Mouse (Mus musculus) kidney, embryonic 14.5 days (tissue): ENCODE measurements around the gene Uqcr10. TPM values are rescaled to one million over a fixed set of nuclear protein-coding genes. Genes with fewer than 3 reads are reported as not detected.

Source experiments
- ATAC-seq: fragments of 200-750 bp; cut with Nextera tagmentation; 2 replicates; pipeline ENCODE4 v1.8.0; 2017; ENCODE audit warnings: moderate number of reproducible peaks, mild to moderate bottlenecking, moderate TSS enrichment, moderate library complexity; ENCODE audit not compliant: low FRiP score, low TSS enrichment
- H3K27ac ChIP-seq: fragments of 300-500 bp; sonication (generic); 2 replicates; pipeline ENCODE4 v1.5.1; 2014; ENCODE audit warnings: low read depth, mild to moderate bottlenecking, low read length, moderate library complexity, mixed read lengths
- H3K27me3 ChIP-seq: fragments of 300-500 bp; sonication (generic); 2 replicates; pipeline ENCODE4 v1.6.1; 2014; ENCODE audit warnings: mild to moderate bottlenecking, low read length; ENCODE audit not compliant: control insufficient read depth, insufficient read depth
- H3K36me3 ChIP-seq: fragments of 300-500 bp; sonication (generic); 2 replicates; pipeline ENCODE4 v1.6.1; 2014; ENCODE audit warnings: low read length, mixed read lengths; ENCODE audit not compliant: control insufficient read depth, insufficient read depth
- H3K4me1 ChIP-seq: fragments of 300-500 bp; sonication (generic); 2 replicates; pipeline ENCODE4 v1.6.1; 2014; ENCODE audit warnings: low read length, mixed read lengths; ENCODE audit not compliant: control insufficient read depth, insufficient read depth
- H3K4me2 ChIP-seq: fragments of 300-500 bp; sonication (generic); replicated peaks from 2 replicates; pipeline ENCODE4 v1.6.1; 2014; ENCODE audit warnings: low read depth, mild to moderate bottlenecking, low read length
- H3K4me3 ChIP-seq: fragments of 300-500 bp; sonication (generic); 2 replicates; pipeline ENCODE4 v1.5.1; 2014; ENCODE audit warnings: mild to moderate bottlenecking, low read length
- H3K9ac ChIP-seq: fragments of 300-500 bp; sonication (generic); 2 replicates; pipeline ENCODE4 v1.6.1; 2014; ENCODE audit warnings: low read depth, mild to moderate bottlenecking, low read length, moderate library complexity
- H3K9me3 ChIP-seq: fragments of 300-500 bp; sonication (generic); 2 replicates; pipeline ENCODE4 v1.6.1; 2016; ENCODE audit warnings: low read length; ENCODE audit not compliant: control insufficient read depth
- WGBS: fragments of 180-500 bp; shearing (Covaris S2); extraction: QIAGEN DNeasy Blood & Tissue Kit; methylation state at CpG from one replicate; pipeline ENCODE4 v1.1.7; 2014; 5-methylcytosine and 5-hydroxymethylcytosine counted together
- polyA plus RNA-seq: library from polyadenylated mRNA; unstranded; fragments of >200 nt; fragmentation: Nextera tagmentation; extraction: Ambion mirVana; gene quantifications from 2 replicates; pipeline ENCODE4 v1.2.1, GENCODE M21; 2014

Uqcr10 gene
- 800 and 1,083 TPM in 2 replicates for polyA plus RNA-seq

- H3K27me3 ChIP-seq, result no peaks in the 10 kb centered on the region
- peak within 1 kb of the TSS; percentile 33; the same call in 1 of the 2 replicates for H3K27ac ChIP-seq
- peaks cover 12% of the 10 kb centered on the region for H3K36me3 ChIP-seq
- peak within 1 kb of the TSS; percentile 68 for H3K4me3 ChIP-seq
- ATAC-seq, result peak; percentile 96
- peak within 1 kb of the TSS; percentile 66 for H3K4me2 ChIP-seq
- peaks cover 5% of the 10 kb centered on the region; the same call in 1 of the 2 replicates for H3K4me1 ChIP-seq
- H3K9me3 ChIP-seq, result no peaks in the 10 kb centered on the region
- peak within 1 kb of the TSS; percentile 67 for H3K9ac ChIP-seq
- WGBS, result under 1% methylated on average over 47 of the region's 47 CpGs
Observed at GRCm38 (mm10) chr11:4704072-4704964, at the start of gene Uqcr10, which contains the start of gene Zmat5. Gene Uqcr10, minus strand, starts transcription at chr11:4704342. Gene Zmat5, plus strand, starts transcription at chr11:4704678.

GRCm38 (mm10) chr11:4752836-4753235, 48.7 kb upstream of the Uqcr10 start:
- Histone ChIP-seq H3K4me1 (no peaks in the 10 kb centered on the region), H3K9me3 (peaks cover 5% of the 10 kb centered on the region; the same call in 1 of the 2 replicates), H3K27ac (no peak overlapping the region), H3K4me3 (no peak overlapping the region), H3K9ac (no peak overlapping the region), H3K36me3 (no peaks in the 10 kb centered on the region), H3K27me3 (peaks cover 22% of the 10 kb centered on the region), H3K4me2 (no peak overlapping the region)
- ATAC-seq, result no peak
- 20% methylated on average over 10 of the region's 10 CpGs for WGBS

GRCm38 (mm10) chr11:4750263-4750662, 46.1 kb upstream of the Uqcr10 start:
- no peak overlapping the region for H3K4me3 ChIP-seq
- H3K9ac ChIP-seq, result no peak overlapping the region
- no peak overlapping the region for H3K27ac ChIP-seq
- no peak overlapping the region for H3K4me2 ChIP-seq
- peaks cover 48% of the 10 kb centered on the region for H3K27me3 ChIP-seq
- ATAC-seq, result no peak
- 4% methylated on average over 9 of the region's 9 CpGs for WGBS
- H3K36me3 ChIP-seq, result no peaks in the 10 kb centered on the region
- H3K9me3 ChIP-seq, result peaks cover 5% of the 10 kb centered on the region; the same call in 1 of the 2 replicates
- H3K4me1 ChIP-seq, result peaks cover 10% of the 10 kb centered on the region; the same call in 1 of the 2 replicates

GRCm38 (mm10) chr11:4747285-4747684, 43.1 kb upstream of the Uqcr10 start:
- no peak overlapping the region for H3K27ac ChIP-seq
- H3K4me2 ChIP-seq, result peak overlapping the region; percentile 98
- no peaks in the 10 kb centered on the region for H3K9me3 ChIP-seq
- WGBS, result under 1% methylated on average over 11 of the region's 12 CpGs
- H3K4me3 ChIP-seq, result peak overlapping the region; percentile 49
- peaks cover 69% of the 10 kb centered on the region for H3K27me3 ChIP-seq
- peaks cover 10% of the 10 kb centered on the region; the same call in 1 of the 2 replicates for H3K4me1 ChIP-seq
- ATAC-seq, result no peak
- H3K36me3 ChIP-seq, result no peaks in the 10 kb centered on the region
- no peak overlapping the region for H3K9ac ChIP-seq

GRCm38 (mm10) chr11:4746733-4747132, 42.6 kb upstream of the Uqcr10 start, which contains the start of gene Cabp7:
Gene Cabp7, minus strand, starts transcription at chr11:4746778.
- H3K27me3 ChIP-seq, result peaks cover 69% of the 10 kb centered on the region
- peaks cover 10% of the 10 kb centered on the region; the same call in 1 of the 2 replicates for H3K4me1 ChIP-seq
- H3K27ac ChIP-seq, result no peak within 1 kb of the TSS
- H3K9ac ChIP-seq, result peak within 1 kb of the TSS; percentile 12
- H3K4me2 ChIP-seq, result peak within 1 kb of the TSS; percentile 98
- H3K4me3 ChIP-seq, result peak within 1 kb of the TSS; percentile 49
- no peaks in the 10 kb centered on the region for H3K9me3 ChIP-seq
- no peaks in the 10 kb centered on the region for H3K36me3 ChIP-seq
- ATAC-seq, result no peak
- under 1% methylated on average over 15 of the region's 73 CpGs for WGBS

GRCm38 (mm10) chr11:4745969-4746368, 41.8 kb upstream of the Uqcr10 start:
- Histone ChIP-seq H3K9ac (no peak overlapping the region; the same call in 1 of the 2 replicates), H3K36me3 (no peaks in the 10 kb centered on the region), H3K27ac (no peak overlapping the region), H3K4me3 (peak overlapping the region; percentile 49), H3K9me3 (no peaks in the 10 kb centered on the region), H3K27me3 (peaks cover 69% of the 10 kb centered on the region), H3K4me2 (peak overlapping the region; percentile 98), H3K4me1 (peaks cover 10% of the 10 kb centered on the region; the same call in 1 of the 2 replicates)
- under 1% methylated on average over 31 of the region's 39 CpGs for WGBS
- no peak for ATAC-seq

- peaks cover 10% of the 10 kb centered on the region; the same call in 1 of the 2 replicates for H3K4me1 ChIP-seq
- WGBS, result 69% methylated on average over 6 of the region's 6 CpGs
- H3K27me3 ChIP-seq, result peaks cover 66% of the 10 kb centered on the region
- H3K4me3 ChIP-seq, result no peak overlapping the region
- H3K9me3 ChIP-seq, result no peaks in the 10 kb centered on the region
- no peak for ATAC-seq
- no peak overlapping the region for H3K9ac ChIP-seq
- H3K27ac ChIP-seq, result no peak overlapping the region
- H3K4me2 ChIP-seq, result no peak overlapping the region
- no peaks in the 10 kb centered on the region for H3K36me3 ChIP-seq
Observed at GRCm38 (mm10) chr11:4744691-4745090, 40.5 kb upstream of the Uqcr10 start.

GRCm38 (mm10) chr11:4740785-4741184, 36.6 kb upstream of the Uqcr10 start:
- WGBS, result 42% methylated on average over 5 of the region's 5 CpGs
- 0 out of 2 replicates have a peak, but pooled peaks cover under 1% of the 10 kb centered on the region for H3K4me1 ChIP-seq
- H3K36me3 ChIP-seq, result no peaks in the 10 kb centered on the region
- H3K9me3 ChIP-seq, result no peaks in the 10 kb centered on the region
- no peak overlapping the region for H3K9ac ChIP-seq
- no peak overlapping the region for H3K27ac ChIP-seq
- no peak overlapping the region for H3K4me3 ChIP-seq
- H3K4me2 ChIP-seq, result no peak overlapping the region
- ATAC-seq, result no peak
- peaks cover 26% of the 10 kb centered on the region for H3K27me3 ChIP-seq

- Histone ChIP-seq H3K9me3 (no peaks in the 10 kb centered on the region), H3K4me3 (no peak overlapping the region), H3K27me3 (peaks cover 6% of the 10 kb centered on the region), H3K27ac (no peak overlapping the region), H3K9ac (no peak overlapping the region), H3K4me1 (no peaks in the 10 kb centered on the region), H3K4me2 (no peak overlapping the region), H3K36me3 (no peaks in the 10 kb centered on the region)
- WGBS, result 94% methylated on average over 16 of the region's 16 CpGs
- no peak for ATAC-seq
Observed at GRCm38 (mm10) chr11:4738719-4739118, 34.6 kb upstream of the Uqcr10 start.
